8 mouse cellular contexts compared by ENCODE assay signal in genomic region chr1:135719486-135719885, GRCm38 (mm10). TPM values are rescaled to one million over a fixed set of nuclear protein-coding genes. Genes with fewer than 3 reads are reported as not detected.
DNase-seq lines count a peak whose midpoint lies in the region; ATAC-seq lines count a peak whose summit lies in the region.

No protein-coding gene starts in this region.

- no peak overlapping the region for H3K4me2 ChIP-seq in hindbrain, embryonic 13.5 days

- H3K4me3 ChIP-seq in hindbrain, embryonic 13.5 days = no peak overlapping the region

- peak; percentile 75 to 79 for DNase-seq in cerebellum, postnatal 14 days
- DNase-seq in cerebellum, adult 11-12 months = no peak
- DNase-seq in brain, adult 2 months (ENCODE audit: low read depth, low spot score) = peak; percentile 78
- peak; percentile 55 to 74 for DNase-seq in frontal cortex, postnatal 36 days (ENCODE audit: low spot score in 2 of 2)
- peak; percentile 46 to 58 for DNase-seq in layer of hippocampus, postnatal 36 days
- DNase-seq in right cerebral cortex, postnatal 14 days = peak; percentile 56

- H3K36me3 ChIP-seq in hindbrain, embryonic 13.5 days = no peaks in the 10 kb centered on the region

- H3K9ac ChIP-seq in hindbrain, embryonic 13.5 days = no peak overlapping the region

- ATAC-seq in hindbrain, embryonic 13.5 days (ENCODE audit: low FRiP score) = peak; percentile 61; the same call in 1 of the 2 replicates
- peak; percentile 92 for ATAC-seq in megakaryocyte, adult 5-6 weeks (ENCODE audit: poor library complexity, severe bottlenecking)

- WGBS in hindbrain, embryonic 13.5 days = 19% methylated on average over 9 of the region's 9 CpGs

- no peaks in the 10 kb centered on the region for H3K4me1 ChIP-seq in hindbrain, embryonic 13.5 days (replicated peaks)

- no peaks in the 10 kb centered on the region for H3K27me3 ChIP-seq in hindbrain, embryonic 13.5 days

- H3K9me3 ChIP-seq in hindbrain, embryonic 13.5 days = no peaks in the 10 kb centered on the region

- H3K27ac ChIP-seq in hindbrain, embryonic 13.5 days = no peak overlapping the region

RNA-seq across cellular contexts. Expression of gene Csrp1, which starts 0.4 kb away (rescaled TPM):
- 22.9 and 25.3 TPM in 2 replicates for polyA plus RNA-seq in hindbrain, embryonic 13.5 days (2015; fragmentation: Nextera tagmentation; extraction: Ambion mirVana)
- total RNA-seq in layer of hippocampus, postnatal 36 days (2021) = 100 to 1,000 TPM; 211 to 220 TPM
- total RNA-seq in megakaryocyte, adult 5-6 weeks (2015) = 86.2 and 87.6 TPM in 2 replicates
- total RNA-seq in megakaryocyte, adult 5-6 weeks (2017) = 99.9 and 100 TPM in 2 replicates

RNA-seq across cellular contexts. Expression of gene Phlda3, which starts 46.4 kb away (rescaled TPM):
- 19.6 and 20.6 TPM in 2 replicates for polyA plus RNA-seq in hindbrain, embryonic 13.5 days (2015; fragmentation: Nextera tagmentation; extraction: Ambion mirVana)
- 10 to 100 TPM; 14.0 to 16.6 TPM for total RNA-seq in layer of hippocampus, postnatal 36 days (2021)
- total RNA-seq in megakaryocyte, adult 5-6 weeks (2015) = 0.75 TPM in 1 of 2 replicates, not detected in the other
- total RNA-seq in megakaryocyte, adult 5-6 weeks (2017) = 0.22 and 1.2 TPM in 2 replicates

RNA-seq across cellular contexts. Expression of gene Tnni1, which starts 59.7 kb away (rescaled TPM):
- polyA plus RNA-seq in hindbrain, embryonic 13.5 days (2015; fragmentation: Nextera tagmentation; extraction: Ambion mirVana) = 5.6 and 6.0 TPM in 2 replicates
- 1 to 10 TPM; 2.1 to 3.5 TPM for total RNA-seq in layer of hippocampus, postnatal 36 days (2021)
- total RNA-seq in megakaryocyte, adult 5-6 weeks (2015) = 0.36 and 0.45 TPM in 2 replicates
- total RNA-seq in megakaryocyte, adult 5-6 weeks (2017) = not detected in 2 replicates

Comparison
In these comparisons a context has a peak if more than half of its experiments do, and no peak if none do; other contexts are left out.
1. RNA of gene Phlda3, which starts 46.4 kb away (total RNA-seq): 14.0 to 16.6 TPM in layer of hippocampus, postnatal 36 days; 0.22 to 1.2 TPM in megakaryocyte, adult 5-6 weeks; every median in the first group is over 4 times any median in the second.